Mouse (Mus musculus): ENCODE data around the gene Klhl35. TPM values are rescaled to one million over a fixed set of nuclear protein-coding genes. Genes with fewer than 3 reads are reported as not detected.

Gene Klhl35
- polyA plus RNA-seq, 1 experiment: not detected

DNA sequence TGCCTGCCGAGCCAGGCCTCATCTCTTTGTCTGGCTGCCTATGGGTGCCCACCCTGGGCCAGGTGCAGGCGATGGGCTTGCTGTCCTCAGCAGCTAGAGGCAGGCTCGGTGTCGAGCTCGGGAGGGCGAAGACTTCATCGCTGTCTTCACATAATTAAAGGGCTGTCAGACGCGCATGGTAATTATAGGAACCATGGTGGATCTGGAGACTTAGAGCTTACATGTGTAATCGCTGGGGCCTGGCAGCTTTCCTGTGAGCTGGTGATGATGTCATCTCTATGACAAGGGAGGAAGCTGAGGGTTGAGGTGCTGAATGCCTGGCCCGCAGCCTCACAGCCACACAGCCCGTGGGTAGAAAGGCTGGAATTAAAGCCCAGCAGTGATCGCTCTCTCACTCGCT, 33.6 kb upstream of the Klhl35 start:
- Histone ChIP-seq H3K4me1 (ENCODE audit: control insufficient read depth, insufficient read depth, low read length) (peaks cover 6% of the 10 kb centered on the region), H3K4me3 (ENCODE audit: insufficient read depth, low read length) (no peak overlapping the region), H3K27ac (ENCODE audit: insufficient read depth, low read length) (no peak overlapping the region)
- TF ChIP-seq POLR2A (IDR thresholded peaks at IDR 0.05; ENCODE audit: low read depth, low read length) (no peak), CTCF (IDR thresholded peaks at IDR 0.05; ENCODE audit: borderline replicate concordance, insufficient read depth, low read length) (no peak)

DNA sequence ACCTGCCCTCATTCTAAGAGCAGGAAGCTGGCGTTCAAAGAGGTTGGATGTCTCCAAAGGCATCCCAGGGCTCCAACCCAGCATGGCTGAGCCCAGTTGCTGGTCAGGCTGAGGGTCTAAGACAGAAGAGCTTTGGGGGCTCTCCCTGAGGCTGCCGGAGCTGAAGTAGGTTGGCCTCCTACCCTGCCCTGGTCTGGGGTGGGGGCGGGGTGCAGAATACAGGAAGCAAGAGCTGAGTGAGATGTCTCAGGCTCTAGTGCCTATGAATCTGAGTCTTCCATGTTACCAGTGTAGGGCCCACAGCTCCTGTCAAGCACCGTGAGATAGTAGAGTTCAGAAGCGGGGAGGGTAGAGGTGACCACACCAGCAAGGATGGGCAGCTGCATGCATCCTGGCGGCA, 32.9 kb upstream of the Klhl35 start:
- H3K4me3 ChIP-seq (ENCODE audit: insufficient read depth, low read length): no peak overlapping the region
- H3K27ac ChIP-seq (ENCODE audit: insufficient read depth, low read length): no peak overlapping the region

DNA sequence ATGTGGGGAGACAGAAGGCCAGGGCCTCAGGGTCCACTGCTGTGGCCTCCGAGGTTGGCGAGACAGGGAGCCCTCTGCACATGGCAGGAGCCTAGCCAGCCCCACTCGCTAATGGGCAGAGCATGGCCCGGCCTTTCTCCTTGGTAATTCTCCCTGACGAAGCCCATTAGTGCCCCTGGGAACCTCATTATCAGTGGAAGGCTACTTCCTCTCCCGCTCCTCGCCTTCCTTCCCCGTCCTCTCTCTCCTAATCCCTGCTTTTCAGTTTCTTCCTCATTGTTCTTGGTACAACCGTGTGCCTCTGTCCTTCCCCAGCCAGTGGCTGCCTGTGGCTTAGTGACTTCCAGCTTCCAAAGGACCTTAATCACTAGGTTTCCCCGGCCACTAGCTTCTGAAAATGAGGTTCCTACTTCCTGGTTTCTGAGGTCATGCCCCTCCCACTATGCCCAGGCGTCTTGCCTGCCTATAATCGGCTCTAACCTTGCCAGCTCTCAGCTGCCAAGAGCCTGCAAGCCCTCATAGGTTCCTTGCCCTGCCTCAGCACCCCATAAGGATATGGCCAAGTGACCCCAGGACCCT, 31.0 kb upstream of the Klhl35 start:
- Histone ChIP-seq H3K27ac (ENCODE audit: insufficient read depth, low read length) (no peak overlapping the region), H3K4me3 (ENCODE audit: insufficient read depth, low read length) (no peak overlapping the region), H3K4me1 (ENCODE audit: control insufficient read depth, insufficient read depth, low read length) (no peaks in the 10 kb centered on the region; the same call in 1 of the 2 replicates)
- TF ChIP-seq CTCF (IDR thresholded peaks at IDR 0.05; ENCODE audit: borderline replicate concordance, insufficient read depth, low read length) (no peak), POLR2A (IDR thresholded peaks at IDR 0.05; ENCODE audit: low read depth, low read length) (no peak)

More for the DNA sequence above, 32.9 kb upstream of the Klhl35 start:
- H3K4me1 ChIP-seq (ENCODE audit: control insufficient read depth, insufficient read depth, low read length): peaks cover 6% of the 10 kb centered on the region
- no peak for TF ChIP-seq POLR2A (IDR thresholded peaks at IDR 0.05; ENCODE audit: low read depth, low read length)
- no peak for TF ChIP-seq CTCF (IDR thresholded peaks at IDR 0.05; ENCODE audit: borderline replicate concordance, insufficient read depth, low read length)

DNA sequence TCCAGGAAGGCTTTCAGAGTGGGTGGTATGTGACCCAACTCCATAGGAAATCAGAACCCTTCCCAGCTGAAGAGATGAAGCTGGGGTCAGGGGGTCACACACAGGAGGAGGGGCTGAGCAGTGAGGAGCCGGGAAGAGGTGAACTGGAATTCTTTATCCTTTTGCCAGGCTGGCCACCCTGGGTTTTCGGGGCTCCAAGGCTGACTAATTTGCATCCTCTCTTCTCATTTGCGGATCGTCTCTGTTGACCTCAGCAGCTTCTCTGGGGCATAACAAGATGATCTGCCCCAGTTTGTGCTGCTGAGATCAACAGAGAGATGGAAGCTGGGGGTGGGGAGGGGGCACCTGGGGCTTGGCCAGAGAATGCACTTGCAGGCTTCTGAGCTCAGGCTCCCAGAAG, 29.3 kb upstream of the Klhl35 start:
- H3K27ac ChIP-seq (ENCODE audit: insufficient read depth, low read length): no peak overlapping the region
- TF ChIP-seq CTCF (IDR thresholded peaks at IDR 0.05; ENCODE audit: borderline replicate concordance, insufficient read depth, low read length) (no peak), POLR2A (IDR thresholded peaks at IDR 0.05; ENCODE audit: low read depth, low read length) (no peak)
- H3K4me3 ChIP-seq (ENCODE audit: insufficient read depth, low read length): no peak overlapping the region
- peaks cover 4% of the 10 kb centered on the region for H3K4me1 ChIP-seq (ENCODE audit: control insufficient read depth, insufficient read depth, low read length)

DNA sequence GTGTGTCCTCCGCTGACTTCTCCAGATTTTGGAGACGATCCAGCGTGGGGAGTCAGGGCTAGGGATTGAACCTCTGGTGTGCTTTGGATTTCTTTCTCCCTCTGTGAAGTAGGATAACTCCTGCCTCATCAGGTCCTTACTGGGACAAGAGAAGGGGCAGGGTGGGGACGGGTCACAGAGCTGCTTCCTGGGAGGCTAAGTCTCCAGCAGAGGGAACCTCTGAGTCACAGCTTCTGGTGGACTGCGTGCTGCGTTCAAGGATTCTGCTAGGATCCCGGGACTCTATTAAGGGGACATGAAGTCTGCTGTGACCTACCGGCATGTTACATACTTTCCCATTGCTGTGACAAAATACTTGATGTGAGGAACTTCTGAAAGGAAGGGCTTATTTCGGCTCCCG, 26.9 kb upstream of the Klhl35 start:
- TF ChIP-seq CTCF (IDR thresholded peaks at IDR 0.05; ENCODE audit: borderline replicate concordance, insufficient read depth, low read length) (no peak), POLR2A (IDR thresholded peaks at IDR 0.05; ENCODE audit: low read depth, low read length) (no peak)
- no peak overlapping the region for H3K27ac ChIP-seq (ENCODE audit: insufficient read depth, low read length)
- H3K4me3 ChIP-seq (ENCODE audit: insufficient read depth, low read length): no peak overlapping the region
- peaks cover 7% of the 10 kb centered on the region for H3K4me1 ChIP-seq (ENCODE audit: control insufficient read depth, insufficient read depth, low read length)

DNA sequence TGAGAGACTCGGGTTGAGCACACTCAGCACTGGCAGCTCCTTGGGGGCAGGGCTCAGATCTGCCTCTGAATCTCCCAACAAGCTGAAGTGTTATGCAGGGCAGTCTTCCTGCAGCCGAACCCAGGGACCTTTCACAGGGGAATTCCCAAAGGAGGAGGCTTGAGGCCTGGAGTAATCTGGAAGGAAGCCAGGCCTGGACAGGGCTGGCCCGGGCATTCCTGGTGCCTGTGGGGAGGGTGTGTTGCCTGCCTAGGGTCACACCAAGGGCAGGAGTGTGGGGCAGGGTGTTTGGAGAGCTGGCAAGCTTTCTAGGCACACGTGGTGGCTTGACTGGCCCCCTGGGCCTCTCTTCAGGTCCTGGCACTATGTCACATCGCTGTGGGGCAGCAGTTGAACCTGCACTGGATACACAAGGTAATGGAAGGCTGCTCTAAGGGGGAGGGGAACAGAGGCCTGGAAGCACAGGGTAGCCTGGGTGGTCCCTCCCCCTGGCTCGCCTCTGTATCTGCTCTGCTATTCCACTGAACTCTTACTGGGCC, 24.2 kb upstream of the Klhl35 start:
- Histone ChIP-seq H3K27ac (ENCODE audit: insufficient read depth, low read length) (no peak overlapping the region), H3K4me1 (ENCODE audit: control insufficient read depth, insufficient read depth, low read length) (peaks cover 7% of the 10 kb centered on the region), H3K4me3 (ENCODE audit: insufficient read depth, low read length) (no peak overlapping the region)
- no peak for TF ChIP-seq CTCF (IDR thresholded peaks at IDR 0.05; ENCODE audit: borderline replicate concordance, insufficient read depth, low read length)
- no peak for TF ChIP-seq POLR2A (IDR thresholded peaks at IDR 0.05; ENCODE audit: low read depth, low read length)

DNA sequence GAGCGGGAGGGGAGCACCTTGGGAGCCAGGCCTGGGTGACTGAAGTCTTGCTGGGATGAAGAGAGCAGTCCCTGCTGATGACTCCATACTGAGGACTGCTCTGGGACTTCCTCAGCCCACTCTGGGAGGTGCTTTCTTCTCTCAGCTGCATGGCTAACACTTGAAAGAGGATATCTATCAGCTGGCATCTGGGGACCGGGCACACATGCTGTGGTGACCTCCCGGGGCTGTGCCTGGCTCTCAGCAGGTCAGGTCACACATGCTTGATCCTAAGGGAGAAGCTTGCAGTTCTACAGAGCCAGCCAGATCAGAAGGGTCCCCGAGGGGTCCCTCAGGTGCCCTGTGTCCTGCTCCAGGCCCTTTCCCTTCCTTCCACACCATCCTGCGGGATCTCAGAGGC, 22.6 kb upstream of the Klhl35 start:
- H3K4me3 ChIP-seq (ENCODE audit: insufficient read depth, low read length): no peak overlapping the region
- TF ChIP-seq POLR2A (IDR thresholded peaks at IDR 0.05; ENCODE audit: low read depth, low read length) (no peak), CTCF (IDR thresholded peaks at IDR 0.05; ENCODE audit: borderline replicate concordance, insufficient read depth, low read length) (no peak)
- H3K4me1 ChIP-seq (ENCODE audit: control insufficient read depth, insufficient read depth, low read length): peaks cover 7% of the 10 kb centered on the region
- no peak overlapping the region for H3K27ac ChIP-seq (ENCODE audit: insufficient read depth, low read length)

DNA sequence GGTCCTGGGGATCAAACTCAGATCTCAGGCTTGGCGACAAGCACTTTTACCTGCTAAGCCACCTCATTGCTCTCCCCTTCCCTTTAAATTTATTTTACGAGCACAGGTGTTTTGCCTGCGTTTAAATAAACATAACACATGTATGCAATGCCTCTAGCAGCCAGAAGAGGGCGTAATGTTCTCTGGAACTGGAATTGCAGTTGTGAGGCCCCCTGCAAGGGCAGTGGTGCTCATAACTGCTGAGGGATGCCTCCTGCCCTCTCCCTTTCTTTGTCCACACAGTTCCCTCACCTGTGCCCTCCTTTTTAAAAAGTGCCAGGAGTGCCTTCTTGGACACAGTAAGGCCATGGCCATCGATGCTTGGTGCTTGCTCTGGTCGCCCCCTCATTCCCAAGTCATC, 21.8 kb upstream of the Klhl35 start:
- no peak for TF ChIP-seq POLR2A (IDR thresholded peaks at IDR 0.05; ENCODE audit: low read depth, low read length)
- peak; percentile 46; the same call in 1 of the 2 replicates for TF ChIP-seq CTCF (IDR thresholded peaks at IDR 0.05; ENCODE audit: borderline replicate concordance, insufficient read depth, low read length)
- Histone ChIP-seq H3K4me3 (ENCODE audit: insufficient read depth, low read length) (no peak overlapping the region), H3K27ac (ENCODE audit: insufficient read depth, low read length) (no peak overlapping the region), H3K4me1 (ENCODE audit: control insufficient read depth, insufficient read depth, low read length) (peaks cover 7% of the 10 kb centered on the region)

DNA sequence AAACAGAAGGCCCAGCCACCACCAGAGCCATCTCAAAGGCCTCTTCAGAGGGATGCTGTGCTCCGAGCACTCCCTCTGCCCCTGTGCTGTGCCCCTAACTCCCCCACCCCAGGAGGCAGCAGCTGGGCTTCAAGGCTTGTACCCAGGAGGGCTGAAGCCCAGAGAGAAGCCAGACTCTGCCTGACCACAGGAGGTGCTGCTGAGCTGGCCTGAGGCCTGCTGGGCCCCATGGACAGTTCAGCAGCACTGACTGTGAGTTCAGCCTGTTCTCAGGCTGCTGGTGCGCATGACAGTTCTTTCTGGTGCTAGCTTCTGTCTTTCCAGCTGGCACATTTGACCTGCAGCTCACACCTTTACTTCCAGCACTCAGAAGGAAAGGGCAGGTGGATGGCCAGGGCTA, 20.0 kb upstream of the Klhl35 start:
- Histone ChIP-seq H3K27ac (ENCODE audit: insufficient read depth, low read length) (no peak overlapping the region), H3K4me1 (ENCODE audit: control insufficient read depth, insufficient read depth, low read length) (peaks cover 7% of the 10 kb centered on the region), H3K4me3 (ENCODE audit: insufficient read depth, low read length) (no peak overlapping the region)
- TF ChIP-seq CTCF (IDR thresholded peaks at IDR 0.05; ENCODE audit: borderline replicate concordance, insufficient read depth, low read length) (peak; percentile 12; the same call in 1 of the 2 replicates), POLR2A (IDR thresholded peaks at IDR 0.05; ENCODE audit: low read depth, low read length) (no peak)

DNA sequence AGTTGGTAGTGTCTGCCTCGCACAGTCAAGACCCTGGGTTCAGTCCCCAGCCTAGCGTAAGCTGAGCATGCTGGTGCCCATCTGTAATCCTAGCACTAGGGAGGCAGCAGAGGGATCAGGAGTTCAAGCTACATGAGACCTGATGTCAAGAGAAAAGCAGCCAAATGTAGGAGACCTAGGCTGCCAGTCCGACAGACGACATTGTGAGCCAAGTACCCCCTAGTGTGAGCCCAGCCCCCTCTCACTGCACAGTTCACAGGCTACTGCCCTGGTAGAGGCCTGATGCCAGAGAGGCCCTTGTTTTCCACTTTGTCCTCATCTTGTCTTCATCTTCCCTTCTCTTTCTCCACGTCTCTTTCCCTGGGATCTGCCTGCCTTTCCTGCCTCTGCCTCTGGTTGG, 18.5 kb upstream of the Klhl35 start:
- TF ChIP-seq POLR2A (IDR thresholded peaks at IDR 0.05; ENCODE audit: low read depth, low read length) (no peak), CTCF (IDR thresholded peaks at IDR 0.05; ENCODE audit: borderline replicate concordance, insufficient read depth, low read length) (no peak)
- no peak overlapping the region for H3K4me3 ChIP-seq (ENCODE audit: insufficient read depth, low read length)

More for the DNA sequence above, 18.5 kb upstream of the Klhl35 start:
- no peak overlapping the region for H3K27ac ChIP-seq (ENCODE audit: insufficient read depth, low read length)
- H3K4me1 ChIP-seq (ENCODE audit: control insufficient read depth, insufficient read depth, low read length): no peaks in the 10 kb centered on the region
